Mouse (Mus musculus): ENCODE results near the gene Dpy19l2.

DNA sequence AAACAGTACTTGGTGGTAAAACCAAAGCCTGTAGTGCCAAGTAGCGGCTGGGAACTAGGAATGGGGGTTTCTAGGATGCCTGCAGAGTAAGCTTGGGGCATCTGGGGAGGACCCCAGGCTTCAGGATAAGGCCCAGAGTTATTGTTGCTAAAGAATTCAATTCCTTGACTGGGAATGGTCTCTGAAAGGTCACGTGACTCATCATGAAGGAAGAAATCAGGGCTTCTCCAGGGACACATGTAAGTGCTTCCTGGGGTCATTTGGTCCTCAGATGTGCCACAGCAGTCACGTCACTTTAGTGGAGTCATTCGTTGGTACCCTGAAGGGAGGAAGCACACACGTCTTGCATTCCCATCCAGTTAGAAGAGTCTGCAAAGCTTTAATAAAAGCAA, 182.0 kb downstream of the Dpy19l2 start:
- no peak for TF ChIP-seq CTCF (IDR thresholded peaks at IDR 0.05; ENCODE audit: borderline replicate concordance, insufficient read depth, low read depth, low read length)
- TF ChIP-seq POLR2A (IDR thresholded peaks at IDR 0.05; ENCODE audit: borderline replicate concordance, insufficient read depth, low read length): no peak

All from cerebellum, adult 2 months (tissue).